24 mouse cellular contexts compared by ENCODE assay signal in the genomic region with DNA sequence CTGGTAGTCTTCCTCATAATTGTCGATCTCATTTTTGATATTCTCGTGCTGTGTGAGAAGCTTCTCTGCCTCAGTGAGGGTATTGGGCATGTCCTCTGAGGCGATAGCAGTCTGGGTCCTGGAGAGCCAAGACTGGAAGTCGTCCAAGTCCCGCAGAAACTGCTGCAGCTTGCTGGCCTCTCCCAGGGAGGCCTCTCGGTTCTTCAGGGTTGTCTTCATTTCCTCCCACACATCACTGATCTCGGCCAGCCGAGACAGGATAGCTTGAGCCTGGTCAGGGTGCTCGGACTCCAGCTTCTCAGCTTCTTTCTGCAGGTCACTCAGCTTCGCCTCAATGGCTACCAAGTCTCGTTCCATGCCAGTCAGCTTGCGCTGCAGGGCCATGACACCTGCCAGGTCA.
A peak's percentile ranks its signal among the peaks of the same experiment; 100 is the strongest.
DNase-seq lines count a peak whose midpoint lies in the region; ATAC-seq and TF ChIP-seq lines count a peak whose summit lies in the region.
"Had no signal": no experiment of that assay in that cellular context is flagged by ENCODE, and none has a peak within 500 bp of the region (broad histone marks: within the 10 kb centered on the region; RNA-seq: fewer than 3 reads in every experiment).

No protein-coding gene starts in this region.

- H3K36me3 ChIP-seq in heart, embryonic 12.5 days, result peaks cover 96% of the 10 kb centered on the region
- H3K36me3 ChIP-seq in heart, postnatal 0 days (replicated peaks; ENCODE audit: control insufficient read depth, insufficient read depth, low read length), result peaks cover 98% of the 10 kb centered on the region

- no peak overlapping the region for H3K27ac ChIP-seq in heart, embryonic 12.5 days (ENCODE audit: poor library complexity, severe bottlenecking)
- H3K27ac ChIP-seq in heart, postnatal 0 days (ENCODE audit: low read depth), result 0 out of 2 replicates have a peak overlapping the region, but pooled peaks have one; percentile 34
- H3K27ac ChIP-seq: embryonic facial prominence, embryonic 13.5 days; forebrain, embryonic 10.5 days; forebrain, embryonic 15.5 days; limb, embryonic 10.5 days; limb, embryonic 15.5 days; liver, embryonic 13.5 days; midbrain, embryonic 15.5 days; neural tube, embryonic 15.5 days had no signal

- ATAC-seq in cerebellum, adult (ENCODE audit: insufficient number of reproducible peaks, low FRiP score, low TSS enrichment), result no peak
- no peak for ATAC-seq in heart, embryonic 12.5 days (ENCODE audit: insufficient number of reproducible peaks, low FRiP score)
- ATAC-seq in heart, postnatal 0 days (ENCODE audit: insufficient read depth, low read depth), result no peak
- ATAC-seq: forebrain, embryonic 15.5 days; hindbrain, embryonic 16.5 days; midbrain, embryonic 15.5 days; Patski had no signal

- no peak overlapping the region for H3K9ac ChIP-seq in heart, embryonic 12.5 days
- no peak overlapping the region for H3K9ac ChIP-seq in heart, postnatal 0 days (replicated peaks; ENCODE audit: low read depth, low read length)
- H3K9ac ChIP-seq: embryonic facial prominence, embryonic 13.5 days; forebrain, embryonic 15.5 days; limb, embryonic 15.5 days; liver, embryonic 13.5 days; midbrain, embryonic 15.5 days; neural tube, embryonic 15.5 days had no signal

- DNase-seq in cerebellum, adult 11-12 months, result peak; percentile 20
- DNase-seq in heart, adult 11 months, result peak; percentile 95
- DNase-seq in heart, postnatal 0 days (ENCODE audit: low spot score), result no peak
- no peak for DNase-seq in heart, adult 8-10 months (ENCODE audit: low spot score)
- DNase-seq in ovary, postnatal 36 days (ENCODE audit: low spot score), result peak; percentile 49
- no peak for DNase-seq in ovary, postnatal 14 days (ENCODE audit: low spot score)
- DNase-seq: kidney, adult 18-20 months; kidney, postnatal 10 days; layer of hippocampus, adult 9-11 months; liver, embryonic 13.5 days; lung, adult 18-20 months; lung, postnatal 10 days; thymus, postnatal 4 days had no signal

- no peak overlapping the region for H3K4me2 ChIP-seq in heart, embryonic 12.5 days
- no peak overlapping the region for H3K4me2 ChIP-seq in heart, postnatal 0 days (ENCODE audit: low read depth, low read length)
- H3K4me2 ChIP-seq: embryonic facial prominence, embryonic 13.5 days; forebrain, embryonic 15.5 days; limb, embryonic 15.5 days; liver, embryonic 13.5 days; midbrain, embryonic 15.5 days; neural tube, embryonic 15.5 days had no signal

- 71% methylated on average over 12 of the region's 12 CpGs for WGBS in heart, embryonic 12.5 days
- 43% methylated on average over 12 of the region's 12 CpGs for WGBS in heart, postnatal 0 days

- no peak for TF ChIP-seq CTCF in heart, postnatal 0 days (IDR thresholded peaks at IDR 0.05; ENCODE audit: low read depth)

- H3K9me3 ChIP-seq in heart, embryonic 12.5 days (replicated peaks), result no peaks in the 10 kb centered on the region
- no peaks in the 10 kb centered on the region for H3K9me3 ChIP-seq in heart, postnatal 0 days (replicated peaks; ENCODE audit: control insufficient read depth, low read length)
- H3K9me3 ChIP-seq: embryonic facial prominence, embryonic 13.5 days; forebrain, embryonic 10.5 days; forebrain, embryonic 15.5 days; limb, embryonic 10.5 days; limb, embryonic 15.5 days; liver, embryonic 13.5 days; midbrain, embryonic 15.5 days; neural tube, embryonic 15.5 days had no signal

- no peaks in the 10 kb centered on the region for H3K27me3 ChIP-seq in heart, embryonic 12.5 days (replicated peaks)
- H3K27me3 ChIP-seq in heart, postnatal 0 days (ENCODE audit: control insufficient read depth, insufficient read depth, low read length), result no peaks in the 10 kb centered on the region
- H3K27me3 ChIP-seq: embryonic facial prominence, embryonic 13.5 days; forebrain, embryonic 15.5 days; limb, embryonic 15.5 days; liver, embryonic 13.5 days; midbrain, embryonic 15.5 days; neural tube, embryonic 15.5 days; Patski had no signal

- H3K4me3 ChIP-seq in heart, embryonic 12.5 days, result no peak overlapping the region
- H3K4me3 ChIP-seq in heart, postnatal 0 days (ENCODE audit: low read depth, low read length), result no peak overlapping the region
- H3K4me3 ChIP-seq: embryonic facial prominence, embryonic 13.5 days; forebrain, embryonic 10.5 days; forebrain, embryonic 15.5 days; limb, embryonic 10.5 days; limb, embryonic 15.5 days; liver, embryonic 13.5 days; midbrain, embryonic 15.5 days; neural tube, embryonic 15.5 days had no signal

- peaks cover 13% of the 10 kb centered on the region for H3K4me1 ChIP-seq in heart, embryonic 12.5 days (replicated peaks)
- H3K4me1 ChIP-seq in heart, postnatal 0 days (ENCODE audit: control insufficient read depth, insufficient read depth), result no peaks in the 10 kb centered on the region
- H3K4me1 ChIP-seq: embryonic facial prominence, embryonic 13.5 days; forebrain, embryonic 10.5 days; forebrain, embryonic 15.5 days; limb, embryonic 10.5 days; limb, embryonic 15.5 days; liver, embryonic 13.5 days; midbrain, embryonic 15.5 days; neural tube, embryonic 15.5 days had no signal

- TF ChIP-seq EP300 in heart, postnatal 0 days (IDR thresholded peaks at IDR 0.05; ENCODE audit: low read depth), result no peak

Comparison
In these comparisons a context has a peak if more than half of its experiments do, and no peak if none do; other contexts are left out.
1. DNase-seq: peak in cerebellum, adult 11-12 months (single experiment), heart, adult 11 months (single experiment) and ovary, postnatal 36 days (single experiment); none in heart, postnatal 0 days (single experiment), heart, adult 8-10 months (single experiment) and ovary, postnatal 14 days (single experiment).